Mouse (Mus musculus) gastrocnemius, postnatal 4 days (tissue): ENCODE data around the gene Vmn1r198. TPM values are rescaled to one million over a fixed set of nuclear protein-coding genes. Genes with fewer than 3 reads are reported as not detected.
"Not testable (repeated sequence)": the region's sequence is repeated elsewhere in the genome, so short reads cannot be mapped to it uniquely, and the experiment has no call there.

Source experiments
- DNase-seq, 2 experiments: peaks; one replicate each; pipeline ENCODE4 v3.0.0; 2021 to 2022; ENCODE audit warnings: low spot score in 2 of 2, mixed read lengths in 2 of 2
- long read RNA-seq, 2 experiments: library from polyadenylated mRNA; stranded (forward); transcript quantifications; one replicate each; pipeline ENCODE4 v2.0.0; 2021
- total RNA-seq, 2 experiments: library from RNA; stranded (reverse); gene quantifications; 2 replicates each; pipeline ENCODE4 v1.2.3; 2021

Vmn1r198 gene
- not detected for total RNA-seq
- long read RNA-seq, experiment 1 = 0 reads
- long read RNA-seq, experiment 2 = 0 reads

DNA sequence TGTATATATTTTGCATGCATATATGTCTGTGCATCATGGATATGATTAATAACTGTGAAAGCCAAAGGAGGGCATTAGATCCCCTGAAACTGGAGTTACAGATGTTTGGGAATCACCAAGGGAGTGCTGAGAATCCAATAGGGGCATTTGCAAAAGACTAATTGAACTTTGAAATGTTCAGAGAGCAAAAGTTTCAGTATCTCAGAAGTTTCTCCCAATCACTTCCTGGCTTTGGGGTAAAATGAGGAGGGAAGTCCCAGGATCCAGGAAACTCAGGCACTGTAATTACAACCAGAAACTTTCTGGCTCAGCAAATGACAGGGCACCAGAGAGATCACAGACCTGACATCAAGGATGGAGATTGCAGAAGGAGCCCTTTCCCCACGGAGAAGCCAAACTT lies at the start of gene Vmn1r198:
TSS of gene Vmn1r198 (plus strand) at position 301 of the 400 bp plus-strand sequence.
- no peak for DNase-seq

- not testable (repeated sequence) for DNase-seq
These were observed 42.1 kb upstream of the Vmn1r198 start for GRCm38 (mm10) chr13:22308075-22308474.

DNA sequence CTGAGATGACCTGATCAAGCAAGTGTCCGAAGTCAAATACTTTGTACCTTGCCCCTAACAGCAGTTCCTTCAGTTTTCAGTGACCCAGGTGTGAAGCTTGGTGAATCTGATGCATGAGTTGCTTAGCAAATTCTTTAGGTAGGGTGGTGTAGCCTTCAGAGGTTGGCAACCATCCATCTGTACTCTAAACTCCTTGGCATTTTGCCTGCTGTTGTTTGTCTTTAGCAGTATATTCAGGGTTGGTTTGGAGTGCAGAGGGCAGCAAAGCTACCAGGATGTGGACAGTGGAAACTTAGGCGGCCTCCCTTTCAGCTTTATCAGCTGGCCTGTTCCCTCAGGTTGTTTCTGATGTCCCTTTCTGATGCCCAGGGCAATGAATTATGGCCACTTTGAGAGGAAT lies 34.8 kb upstream of the Vmn1r198 start:
- no peak for DNase-seq

GRCm38 (mm10) chr13:22317366-22317765 lies 32.8 kb upstream of the Vmn1r198 start:
- no peak for DNase-seq

- no peak for DNase-seq
These were observed 30.1 kb upstream of the Vmn1r198 start for GRCm38 (mm10) chr13:22320091-22320490.

GRCm38 (mm10) chr13:22324289-22324688 lies 25.9 kb upstream of the Vmn1r198 start, which contains the start of gene Vmn1r197:
Vmn1r197 (plus strand) TSS chr13:22324589.
- no peak for DNase-seq

DNA sequence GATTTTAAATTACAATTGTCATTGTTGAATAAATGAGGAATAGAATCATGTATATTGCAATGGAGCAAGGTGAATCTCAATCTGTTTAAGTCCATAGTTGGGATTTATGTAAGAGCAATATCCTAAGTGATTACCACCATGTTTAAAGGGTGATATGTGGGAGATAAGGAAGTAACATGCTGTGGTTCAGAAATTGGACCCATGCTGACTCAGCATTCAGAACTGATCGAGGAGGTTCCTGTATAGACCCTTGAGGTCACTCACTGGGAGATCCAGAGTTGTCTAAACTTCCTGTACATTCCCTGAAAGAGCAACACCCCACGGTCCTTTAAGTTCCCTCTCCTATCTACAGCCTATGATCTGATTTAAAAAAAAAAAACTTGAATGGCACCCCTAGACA lies 16.9 kb upstream of the Vmn1r198 start:
- no peak for DNase-seq

- no peak for DNase-seq
These were observed 14.6 kb upstream of the Vmn1r198 start for GRCm38 (mm10) chr13:22335565-22335964.

GRCm38 (mm10) chr13:22350813-22351212 lies 649 bp downstream of the Vmn1r198 start:
- DNase-seq = no peak

GRCm38 (mm10) chr13:22379518-22379917 lies 29.4 kb downstream of the Vmn1r198 start, which contains the start of gene Vmn1r199:
Vmn1r199 (plus strand) TSS chr13:22379818.
- DNase-seq = no peak

DNA sequence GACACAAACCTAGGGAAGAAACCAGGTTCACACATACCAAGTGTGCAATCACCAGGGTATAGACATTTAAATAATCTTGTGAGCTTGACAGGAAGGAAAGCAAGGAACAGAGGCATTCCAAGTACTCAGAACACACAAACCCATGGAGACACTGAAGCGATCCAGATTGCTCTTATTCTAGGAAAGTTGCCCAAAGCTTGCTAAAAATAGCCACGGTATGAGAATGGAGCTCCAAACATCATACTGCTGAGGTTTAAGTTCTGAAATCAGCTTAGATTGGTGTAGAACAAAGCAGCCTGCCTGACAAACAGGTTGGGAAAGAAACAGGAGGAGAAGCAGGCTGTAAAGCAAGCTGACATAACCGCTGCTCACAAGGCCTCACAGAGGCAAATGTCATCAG lies 31.0 kb downstream of the Vmn1r198 start:
- not testable (repeated sequence) for DNase-seq

DNA sequence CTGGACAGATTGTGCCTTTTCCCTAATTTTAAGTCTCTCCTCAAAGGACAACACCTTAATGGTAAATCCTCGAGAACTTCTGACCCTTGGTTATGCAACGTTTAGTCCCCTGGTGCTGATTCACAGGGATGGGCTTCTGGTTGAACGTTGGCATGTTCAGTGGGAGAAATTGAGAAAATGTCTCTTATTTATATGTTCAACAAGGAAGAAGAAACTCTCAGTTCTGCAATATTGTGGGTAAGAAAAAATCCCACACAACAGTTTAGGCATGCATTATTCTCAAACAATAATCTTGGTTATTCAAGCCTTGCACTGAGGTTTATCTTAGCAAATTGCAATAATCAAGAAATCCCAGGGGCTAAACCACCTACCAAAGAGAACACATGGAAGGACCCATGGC lies 33.2 kb downstream of the Vmn1r198 start:
- no peak for DNase-seq

DNA sequence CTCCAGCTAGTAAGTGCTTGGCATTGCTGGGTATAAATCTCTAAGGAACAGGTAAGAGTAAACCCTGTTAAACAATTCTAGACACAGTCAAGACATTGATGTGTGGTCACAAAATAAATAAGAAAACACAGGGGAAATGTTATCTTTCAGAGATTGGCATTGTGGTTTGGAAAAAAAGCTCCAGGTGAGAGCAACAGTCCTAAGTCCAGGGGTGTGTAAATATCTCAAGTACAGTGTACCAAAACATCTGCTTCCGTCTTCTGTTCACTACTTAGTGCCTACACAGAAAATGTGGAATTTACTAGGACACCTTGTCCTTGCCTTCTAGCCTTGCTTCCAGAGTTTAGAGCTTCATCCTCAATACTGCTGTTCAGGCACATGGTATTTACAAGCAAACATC lies 36.9 kb downstream of the Vmn1r198 start:
- no peak for DNase-seq

- no peak for DNase-seq
These were observed 39.9 kb downstream of the Vmn1r198 start, which contains the start of gene Vmn1r200 for GRCm38 (mm10) chr13:22390073-22390472. Vmn1r200 (plus strand) TSS chr13:22390373.

DNA sequence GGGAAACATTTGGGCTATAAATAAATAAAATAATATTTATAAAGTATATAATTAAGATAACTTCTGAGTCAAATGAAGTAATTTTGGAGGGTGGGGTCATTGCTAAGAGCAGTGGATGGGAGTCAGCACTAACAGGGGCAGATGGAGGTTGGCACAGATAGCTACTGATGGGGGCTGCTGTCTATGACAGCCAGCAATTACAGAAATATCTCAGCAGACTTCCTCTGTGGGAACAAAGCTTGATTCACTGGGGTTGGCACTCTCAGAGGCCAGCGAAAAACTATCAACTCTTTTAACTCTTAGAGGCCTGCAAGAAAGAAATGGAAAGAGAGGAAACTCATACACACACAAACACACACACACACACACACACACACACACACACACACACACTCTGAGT lies 52.8 kb downstream of the Vmn1r198 start:
- no peak for DNase-seq

Other genes starting within 250 kb of the Vmn1r198 start
- not detected for gene Vmn1r189, start 244.5 kb upstream of the Vmn1r198 start, total RNA-seq
- gene Vmn1r191, start 166.4 kb upstream of the Vmn1r198 start, total RNA-seq = not detected
- not detected for gene Vmn1r192, start 159.2 kb upstream of the Vmn1r198 start, total RNA-seq
- gene Vmn1r193, start 127.2 kb upstream of the Vmn1r198 start, total RNA-seq = not detected
- not detected for gene Vmn1r194, start 106.1 kb upstream of the Vmn1r198 start, total RNA-seq
- gene Vmn1r195, start 79.8 kb upstream of the Vmn1r198 start, total RNA-seq = not detected
- not detected for gene Vmn1r196, start 60.4 kb upstream of the Vmn1r198 start, total RNA-seq
- gene Vmn1r197, start 25.8 kb upstream of the Vmn1r198 start, total RNA-seq = not detected
- not detected for gene Vmn1r199, start 29.5 kb downstream of the Vmn1r198 start, total RNA-seq
- under 1 TPM; 0.07 to 0.16 TPM for gene Vmn1r200, start 40.0 kb downstream of the Vmn1r198 start, total RNA-seq
- gene Vmn1r201, start 121.6 kb downstream of the Vmn1r198 start, total RNA-seq = not detected
- under 1 TPM; 0.05 to 0.07 TPM for gene Vmn1r202, start 155.0 kb downstream of the Vmn1r198 start, total RNA-seq
- gene Vmn1r203, start 167.8 kb downstream of the Vmn1r198 start, total RNA-seq = not detected
- not detected for gene Vmn1r204, start 202.8 kb downstream of the Vmn1r198 start, total RNA-seq
- gene Vmn1r205, start 242.6 kb downstream of the Vmn1r198 start, total RNA-seq = not detected